Mouse (Mus musculus) hindbrain, embryonic 15.5 days (tissue): ENCODE data around the gene Slc12a8. TPM values are rescaled to one million over a fixed set of nuclear protein-coding genes. Genes with fewer than 3 reads are reported as not detected.

Source experiments
- ATAC-seq: fragments of 200-750 bp; cut with Nextera tagmentation; 2 replicates; pipeline ENCODE4 v1.8.0; 2017; ENCODE audit warnings: low read depth, moderate number of reproducible peaks, moderate TSS enrichment; ENCODE audit not compliant: low FRiP score
- H3K27ac ChIP-seq: fragments of 300-500 bp; sonication (generic); replicated peaks from 2 replicates; pipeline ENCODE4 v1.5.1; 2015; ENCODE audit warnings: mild to moderate bottlenecking, inconsistent platforms
- H3K27me3 ChIP-seq: fragments of 300-500 bp; sonication (generic); 2 replicates; pipeline ENCODE4 v1.6.1; 2015; ENCODE audit warnings: control low read depth, inconsistent platforms
- H3K36me3 ChIP-seq: fragments of 300-500 bp; sonication (generic); 2 replicates; pipeline ENCODE4 v1.6.1; 2015; ENCODE audit warnings: control low read depth, inconsistent platforms
- H3K4me1 ChIP-seq: fragments of 300-500 bp; sonication (generic); replicated peaks from 2 replicates; pipeline ENCODE4 v1.6.1; 2015; ENCODE audit warnings: control low read depth, inconsistent platforms
- H3K4me2 ChIP-seq: fragments of 300-500 bp; sonication (generic); 2 replicates; pipeline ENCODE4 v1.6.1; 2015; ENCODE audit warnings: moderate library complexity, mild to moderate bottlenecking, inconsistent platforms
- H3K4me3 ChIP-seq: fragments of 300-500 bp; sonication (generic); 2 replicates; pipeline ENCODE4 v1.5.1; 2015; ENCODE audit warnings: mild to moderate bottlenecking, inconsistent platforms
- H3K9ac ChIP-seq: fragments of 300-500 bp; sonication (generic); 2 replicates; pipeline ENCODE4 v1.6.1; 2015; ENCODE audit warnings: inconsistent platforms
- H3K9me3 ChIP-seq: fragments of 300-500 bp; sonication (generic); 2 replicates; pipeline ENCODE4 v1.6.1; 2016; ENCODE audit warnings: control low read depth, inconsistent platforms
- WGBS: fragments of 180-500 bp; shearing (Covaris S2); methylation state at CpG from one replicate; pipeline ENCODE4 v1.1.7; 2015; 5-methylcytosine and 5-hydroxymethylcytosine counted together
- polyA plus RNA-seq: library from polyadenylated mRNA; unstranded; fragments of >200 nt; fragmentation: Nextera tagmentation; extraction: Ambion mirVana; gene quantifications from 2 replicates; pipeline ENCODE4 v1.2.1, GENCODE M21; 2015

Slc12a8 gene
- polyA plus RNA-seq, 1 experiment from 2014 or later, result 0.69 TPM

- Histone ChIP-seq H3K27me3 (no peaks in the 10 kb centered on the region), H3K9ac (no peak overlapping the region), H3K27ac (peak overlapping the region; percentile 38; the same call in 1 of the 2 replicates), H3K4me2 (no peak overlapping the region), H3K4me3 (no peak overlapping the region), H3K9me3 (no peaks in the 10 kb centered on the region), H3K4me1 (no peaks in the 10 kb centered on the region), H3K36me3 (no peaks in the 10 kb centered on the region)
- no peak for ATAC-seq
- 92% methylated on average over 2 of the region's 2 CpGs for WGBS
Observed at GRCm38 (mm10) chr16:33670933-33671332, 153.8 kb downstream of the Slc12a8 start.

- no peak for ATAC-seq
Observed at GRCm38 (mm10) chr16:33672188-33672587, 155.1 kb downstream of the Slc12a8 start.

GRCm38 (mm10) chr16:33672643-33673042 lies 155.5 kb downstream of the Slc12a8 start:
- no peaks in the 10 kb centered on the region for H3K36me3 ChIP-seq
- 93% methylated on average over 4 of the region's 4 CpGs for WGBS
- H3K27ac ChIP-seq, result no peak overlapping the region
- H3K9ac ChIP-seq, result no peak overlapping the region
- H3K4me2 ChIP-seq, result no peak overlapping the region
- H3K4me1 ChIP-seq, result no peaks in the 10 kb centered on the region
- no peak for ATAC-seq
- no peak overlapping the region for H3K4me3 ChIP-seq
- no peaks in the 10 kb centered on the region for H3K9me3 ChIP-seq
- H3K27me3 ChIP-seq, result no peaks in the 10 kb centered on the region

More at GRCm38 (mm10) chr16:33672188-33672587, 155.1 kb downstream of the Slc12a8 start:
- Histone ChIP-seq H3K4me2 (no peak overlapping the region), H3K27ac (no peak overlapping the region), H3K36me3 (no peaks in the 10 kb centered on the region), H3K4me1 (no peaks in the 10 kb centered on the region), H3K27me3 (no peaks in the 10 kb centered on the region), H3K9ac (no peak overlapping the region), H3K4me3 (no peak overlapping the region), H3K9me3 (no peaks in the 10 kb centered on the region)
- 95% methylated on average over 4 of the region's 4 CpGs for WGBS

- ATAC-seq, result peak; percentile 61; the same call in 1 of the 2 replicates
- Histone ChIP-seq H3K27ac (no peak overlapping the region), H3K4me2 (no peak overlapping the region), H3K4me1 (no peaks in the 10 kb centered on the region), H3K27me3 (no peaks in the 10 kb centered on the region), H3K4me3 (no peak overlapping the region), H3K36me3 (no peaks in the 10 kb centered on the region), H3K9me3 (no peaks in the 10 kb centered on the region), H3K9ac (no peak overlapping the region)
- WGBS, result 34% methylated on average over 14 of the region's 14 CpGs
Observed at GRCm38 (mm10) chr16:33673530-33674109, 156.5 kb downstream of the Slc12a8 start.

GRCm38 (mm10) chr16:33675151-33675847 lies 158.2 kb downstream of the Slc12a8 start:
- Histone ChIP-seq H3K9ac (no peak overlapping the region), H3K4me2 (no peak overlapping the region), H3K4me1 (no peaks in the 10 kb centered on the region), H3K4me3 (no peak overlapping the region), H3K36me3 (no peaks in the 10 kb centered on the region), H3K9me3 (no peaks in the 10 kb centered on the region), H3K27me3 (no peaks in the 10 kb centered on the region), H3K27ac (no peak overlapping the region)
- ATAC-seq, result no peak
- 85% methylated on average over 10 of the region's 10 CpGs for WGBS

GRCm38 (mm10) chr16:33675848-33676184 lies 158.7 kb downstream of the Slc12a8 start:
- H3K4me3 ChIP-seq, result no peak overlapping the region
- no peak for ATAC-seq
- no peaks in the 10 kb centered on the region for H3K4me1 ChIP-seq
- WGBS, result 84% methylated on average over 3 of the region's 3 CpGs
- H3K27ac ChIP-seq, result no peak overlapping the region
- no peak overlapping the region for H3K4me2 ChIP-seq
- H3K9ac ChIP-seq, result no peak overlapping the region
- H3K9me3 ChIP-seq, result no peaks in the 10 kb centered on the region
- no peaks in the 10 kb centered on the region for H3K27me3 ChIP-seq
- no peaks in the 10 kb centered on the region for H3K36me3 ChIP-seq

GRCm38 (mm10) chr16:33676347-33677312 lies 159.5 kb downstream of the Slc12a8 start:
- Histone ChIP-seq H3K4me2 (no peak overlapping the region), H3K4me3 (no peak overlapping the region), H3K9ac (no peak overlapping the region), H3K36me3 (no peaks in the 10 kb centered on the region), H3K9me3 (no peaks in the 10 kb centered on the region), H3K4me1 (no peaks in the 10 kb centered on the region), H3K27me3 (no peaks in the 10 kb centered on the region), H3K27ac (no peak overlapping the region)
- no peak for ATAC-seq
- WGBS, result 84% methylated on average over 7 of the region's 7 CpGs

- H3K36me3 ChIP-seq, result no peaks in the 10 kb centered on the region
- no peak overlapping the region for H3K4me2 ChIP-seq
- ATAC-seq, result no peak
- no peaks in the 10 kb centered on the region for H3K9me3 ChIP-seq
- no peaks in the 10 kb centered on the region for H3K27me3 ChIP-seq
- H3K4me1 ChIP-seq, result no peaks in the 10 kb centered on the region
- H3K27ac ChIP-seq, result no peak overlapping the region
- WGBS, result 95% methylated on average over 7 of the region's 7 CpGs
- no peak overlapping the region for H3K9ac ChIP-seq
- no peak overlapping the region for H3K4me3 ChIP-seq
Observed at GRCm38 (mm10) chr16:33677313-33677690, 160.2 kb downstream of the Slc12a8 start.

GRCm38 (mm10) chr16:33677901-33678300 lies 160.8 kb downstream of the Slc12a8 start:
- no peak overlapping the region for H3K9ac ChIP-seq
- WGBS, result 93% methylated on average over 5 of the region's 5 CpGs

GRCm38 (mm10) chr16:33680271-33680670 lies 163.1 kb downstream of the Slc12a8 start:
- Histone ChIP-seq H3K9me3 (no peaks in the 10 kb centered on the region), H3K27ac (no peak overlapping the region), H3K4me3 (no peak overlapping the region), H3K9ac (no peak overlapping the region), H3K4me1 (peaks cover 9% of the 10 kb centered on the region), H3K27me3 (no peaks in the 10 kb centered on the region), H3K36me3 (no peaks in the 10 kb centered on the region), H3K4me2 (no peak overlapping the region)
- ATAC-seq, result no peak
- 88% methylated on average over 7 of the region's 7 CpGs for WGBS

More at GRCm38 (mm10) chr16:33677901-33678300, 160.8 kb downstream of the Slc12a8 start:
- Histone ChIP-seq H3K9me3 (no peaks in the 10 kb centered on the region), H3K4me1 (no peaks in the 10 kb centered on the region), H3K4me3 (no peak overlapping the region), H3K4me2 (no peak overlapping the region), H3K27me3 (no peaks in the 10 kb centered on the region), H3K27ac (no peak overlapping the region), H3K36me3 (no peaks in the 10 kb centered on the region)
- ATAC-seq, result no peak

- 62% methylated on average over 10 of the region's 10 CpGs for WGBS
- H3K9me3 ChIP-seq, result no peaks in the 10 kb centered on the region
Observed at GRCm38 (mm10) chr16:33680816-33681215, 163.7 kb downstream of the Slc12a8 start.

GRCm38 (mm10) chr16:33681661-33682060 lies 164.5 kb downstream of the Slc12a8 start:
- H3K27ac ChIP-seq, result no peak overlapping the region
- H3K4me2 ChIP-seq, result no peak overlapping the region
- ATAC-seq, result no peak
- H3K9me3 ChIP-seq, result no peaks in the 10 kb centered on the region
- H3K4me1 ChIP-seq, result peaks cover 22% of the 10 kb centered on the region
- no peaks in the 10 kb centered on the region for H3K27me3 ChIP-seq
- H3K36me3 ChIP-seq, result no peaks in the 10 kb centered on the region
- no peak overlapping the region for H3K9ac ChIP-seq
- H3K4me3 ChIP-seq, result no peak overlapping the region

More at GRCm38 (mm10) chr16:33680816-33681215, 163.7 kb downstream of the Slc12a8 start:
- Histone ChIP-seq H3K9ac (no peak overlapping the region), H3K27ac (no peak overlapping the region), H3K4me2 (no peak overlapping the region), H3K4me3 (no peak overlapping the region), H3K4me1 (peaks cover 13% of the 10 kb centered on the region), H3K27me3 (no peaks in the 10 kb centered on the region), H3K36me3 (no peaks in the 10 kb centered on the region)
- no peak for ATAC-seq
